7 mouse cellular contexts compared by ENCODE assay signal in genomic region chr10:62793091-62793453, GRCm38 (mm10). TPM values are rescaled to one million over a fixed set of nuclear protein-coding genes. Genes with fewer than 3 reads are reported as not detected.
DNase-seq lines count a peak whose midpoint lies in the region; ATAC-seq and TF ChIP-seq lines count a peak whose summit lies in the region.

No protein-coding gene starts in this region.

- WGBS in intestine, embryonic 15.5 days = 36% methylated on average over 2 of the region's 2 CpGs

- peak; percentile 48 for DNase-seq in 3T3-L1 (ENCODE audit: low read depth, low spot score)
- peak; percentile 79 for DNase-seq in A20 (ENCODE audit: low read depth, low spot score)
- DNase-seq in naive thymus-derived CD4-positive, alpha-beta T cell, adult 2 months (ENCODE audit: low read depth) = peak; percentile 42
- no peak for DNase-seq in adrenal gland, adult 8-10 months
- DNase-seq in layer of hippocampus, adult 11-12 months (ENCODE audit: low spot score) = no peak

- no peak for TF ChIP-seq CTCF in embryonic fibroblast, embryonic 13.5 days (IDR thresholded peaks at IDR 0.05; ENCODE audit: borderline replicate concordance, insufficient read depth, low read length)

- no peak for TF ChIP-seq POLR2A in embryonic fibroblast, embryonic 13.5 days (IDR thresholded peaks at IDR 0.05; ENCODE audit: low read depth, low read length)

- peak overlapping the region; percentile 42 for H3K4me3 ChIP-seq in embryonic fibroblast, embryonic 13.5 days (ENCODE audit: insufficient read depth, low read length)
- peak overlapping the region; percentile 95 for H3K4me3 ChIP-seq in intestine, embryonic 15.5 days (replicated peaks)

- H3K27ac ChIP-seq in embryonic fibroblast, embryonic 13.5 days (ENCODE audit: insufficient read depth, low read length) = peak overlapping the region; percentile 91
- peak overlapping the region; percentile 96 for H3K27ac ChIP-seq in intestine, embryonic 15.5 days

- H3K4me2 ChIP-seq in intestine, embryonic 15.5 days (replicated peaks) = peak overlapping the region; percentile 58

- peaks cover 8% of the 10 kb centered on the region for H3K36me3 ChIP-seq in intestine, embryonic 15.5 days

- H3K9me3 ChIP-seq in intestine, embryonic 15.5 days = no peaks in the 10 kb centered on the region

- no peaks in the 10 kb centered on the region; the same call in 1 of the 2 replicates for H3K4me1 ChIP-seq in embryonic fibroblast, embryonic 13.5 days (ENCODE audit: control insufficient read depth, insufficient read depth, low read length)
- no peaks in the 10 kb centered on the region for H3K4me1 ChIP-seq in intestine, embryonic 15.5 days (replicated peaks)

- no peak overlapping the region for H3K9ac ChIP-seq in intestine, embryonic 15.5 days

- H3K27me3 ChIP-seq in intestine, embryonic 15.5 days (replicated peaks) = no peaks in the 10 kb centered on the region

- ATAC-seq in intestine, embryonic 15.5 days = no peak

RNA-seq across cellular contexts. Expression of gene Ccar1, which starts 1.0 kb away (rescaled TPM):
- 101 and 108 TPM in 2 replicates for polyA plus RNA-seq in embryonic fibroblast, embryonic 13.5 days (2011; ENCODE audit: insufficient read length, low read depth, missing spikeins)
- 109 and 110 TPM in 2 replicates for polyA plus RNA-seq in intestine, embryonic 15.5 days (2015; fragmentation: Nextera tagmentation; extraction: Ambion mirVana)
- 10 to 100 TPM; 47.1 to 78.2 (median 61.6) TPM for total RNA-seq in adrenal gland, adult 8-10 months (2022)

Comparison
In these comparisons a context has a peak if more than half of its experiments do, and no peak if none do; other contexts are left out.
1. DNase-seq: peak in 3T3-L1 (single experiment), A20 (single experiment) and naive thymus-derived CD4-positive, alpha-beta T cell, adult 2 months (single experiment); none in adrenal gland, adult 8-10 months (single experiment) and layer of hippocampus, adult 11-12 months (single experiment).